Mouse (Mus musculus) activated CD4-positive, CD25-positive, alpha-beta regulatory T cell (primary cell): Measurements from ENCODE around the gene Gm14296. TPM values are rescaled to one million over a fixed set of nuclear protein-coding genes. Genes with fewer than 3 reads are reported as not detected.

Experiments
- polyA plus RNA-seq, 2 experiments: library from polyadenylated mRNA; unstranded; fragments of 100-300 nt; shearing (Covaris generic); gene quantifications; one replicate each; pipeline ENCODE4 v1.2.1; 2017

The Gm14296 gene
- polyA plus RNA-seq, result 1 to 10 TPM; 3.5 to 3.9 TPM

GRCm38 (mm10) chr2:176927709-176928108 lies at the start of gene Gm14296:
Gene Gm14296, minus strand, starts transcription at chr2:176927809.

Other genes starting within 250 kb of the Gm14296 start
- gene Gm14305, start 219.5 kb downstream of the Gm14296 start, polyA plus RNA-seq, result 10 to 100 TPM in 1 of 2 experiments, 1 to 10 TPM in 1; 5.9 to 12.4 TPM
- 1 to 10 TPM; 5.7 to 6.9 TPM for gene Gm14295, start 129.2 kb downstream of the Gm14296 start, polyA plus RNA-seq
- gene Gm14408, start 96.7 kb downstream of the Gm14296 start, polyA plus RNA-seq, result not detected
- gene Gm14419, start 73.1 kb upstream of the Gm14296 start, polyA plus RNA-seq, result 1 to 10 TPM; 1.0 to 2.6 TPM
- under 1 TPM in 1 of 2 experiments, not detected in 1; 0.58 TPM for gene Gm14401, start 146.5 kb upstream of the Gm14296 start, polyA plus RNA-seq